Mouse (Mus musculus) CH12F3 (cell line): ENCODE results near the gene Gga3.

ENCODE experiments used
- in situ Hi-C: fragments of 300-500 bp; cut with MboI; formaldehyde crosslinking; loops from 2 replicates; pipeline ENCODE4 v1.14.3; 2020; ENCODE audit warnings: low sequenced_read_pairs

The Gga3 gene

DNA sequence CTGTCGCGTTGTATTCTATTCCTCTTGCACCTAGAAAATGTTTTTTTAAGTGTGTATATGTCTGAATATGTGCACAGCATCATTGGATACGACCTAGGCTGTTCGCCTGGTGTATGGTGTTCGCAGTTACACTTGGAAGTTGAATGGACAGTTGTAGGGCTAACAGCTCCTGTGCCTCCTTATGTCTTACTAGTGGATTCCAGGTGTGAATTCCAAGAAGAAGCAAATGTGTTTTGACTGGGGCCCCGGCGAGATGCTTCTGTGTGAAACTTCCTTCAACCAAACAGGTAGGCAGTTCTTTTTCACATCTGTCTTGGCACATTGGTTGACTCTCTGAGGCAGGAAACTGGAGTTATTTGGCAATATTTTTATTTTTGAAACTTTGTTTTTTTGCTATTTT lies 38.9 kb downstream of the Gga3 start:
- in situ Hi-C loops: no loop called here

DNA sequence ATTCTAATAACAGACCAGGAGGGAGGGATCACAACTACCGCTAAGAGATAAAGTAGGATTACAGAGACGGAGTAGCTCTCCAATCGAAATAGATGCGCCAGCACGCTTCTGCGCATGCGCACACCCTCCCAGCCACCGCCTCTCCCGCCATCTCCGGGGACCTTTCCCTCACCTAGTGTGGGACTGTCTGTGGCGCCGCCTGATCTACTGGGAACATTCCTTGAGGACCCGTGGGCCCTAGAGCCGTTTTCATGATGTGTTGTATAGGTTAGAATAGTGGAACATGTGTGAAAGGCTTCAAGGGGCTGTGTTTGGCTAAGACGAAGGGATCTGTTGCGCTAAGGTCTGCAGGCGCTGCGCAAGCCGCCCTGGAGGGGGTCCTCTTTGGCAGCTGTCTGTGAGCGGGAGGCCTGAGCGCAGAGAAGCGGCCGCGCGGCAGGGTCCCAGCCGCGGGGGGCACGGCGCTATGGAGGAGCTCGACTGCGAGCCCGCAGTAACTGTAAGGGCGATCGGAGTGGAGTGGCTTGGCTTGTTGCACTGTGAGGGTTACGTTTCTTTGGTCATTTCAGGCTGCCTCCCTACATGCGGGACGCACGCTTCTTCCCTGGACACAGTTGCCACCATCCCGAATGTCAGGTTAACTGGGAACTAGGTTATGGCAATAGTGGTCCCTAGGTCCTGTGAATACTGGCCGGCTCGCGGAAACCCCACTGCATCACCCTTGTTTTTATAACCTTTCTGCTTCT lies 39.6 kb downstream of the Gga3 start, which contains the start of gene Nup85:
Gene Nup85, plus strand, starts transcription at position 371 of the 746 bp plus-strand sequence.
- in situ Hi-C loops: no loop called here

DNA sequence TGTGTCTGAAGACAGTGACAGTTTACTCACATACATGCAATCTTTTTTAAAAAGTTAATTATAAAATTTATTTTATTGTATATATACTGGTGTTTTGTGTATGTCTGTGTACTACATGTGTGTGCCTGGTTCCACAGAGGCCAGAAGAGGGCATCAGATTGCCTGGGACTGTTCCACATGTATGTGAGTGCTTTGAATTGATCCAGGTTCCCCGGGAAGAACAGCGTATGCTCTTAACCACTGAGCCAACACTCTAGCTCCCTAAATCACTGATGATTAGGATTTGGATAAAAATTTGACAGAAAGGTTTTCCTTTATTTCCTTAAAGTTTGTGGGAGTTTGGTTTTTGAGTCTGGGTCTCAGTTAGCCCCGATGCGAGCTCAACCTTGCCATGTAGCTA lies 40.4 kb downstream of the Gga3 start:
- in situ Hi-C loops: no loop called here

DNA sequence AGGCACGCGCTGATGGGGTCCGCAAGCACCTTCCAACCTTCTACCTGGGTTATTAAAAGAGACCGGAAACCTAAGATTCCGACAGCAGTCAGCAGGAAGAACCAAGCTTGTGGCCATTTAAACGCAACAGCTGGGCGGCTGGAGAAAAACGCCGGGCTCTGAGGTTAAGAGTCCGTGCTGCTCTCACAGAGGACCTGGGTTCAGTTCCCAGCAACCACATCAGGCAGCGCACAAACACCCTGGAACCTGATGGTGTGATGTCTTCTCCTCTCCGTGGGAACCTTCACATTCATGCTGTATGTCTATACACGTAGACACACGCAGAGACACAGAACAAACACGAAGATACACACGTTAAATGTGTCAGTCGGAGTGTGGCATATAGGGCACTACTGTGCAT lies 48.1 kb downstream of the Gga3 start:
- in situ Hi-C loops: no loop called here

DNA sequence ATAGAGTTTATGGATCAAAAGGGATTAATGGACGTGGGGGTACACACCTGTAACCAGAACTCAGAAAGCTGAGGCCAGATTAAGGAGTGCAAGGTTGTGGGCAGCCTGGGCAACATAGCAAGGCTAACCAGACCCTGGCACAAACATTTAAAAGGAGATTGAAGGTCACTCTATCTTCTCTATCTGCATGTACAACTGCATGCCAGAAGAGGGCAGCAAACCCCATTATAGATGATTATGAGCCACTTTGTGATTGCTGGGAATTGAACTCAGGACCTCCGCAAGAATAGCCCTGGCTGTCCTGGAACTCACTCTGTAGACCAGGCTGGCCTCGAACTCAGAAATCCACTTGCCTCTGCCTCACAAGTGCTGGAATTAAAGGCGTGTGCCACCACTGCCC lies 51.1 kb downstream of the Gga3 start:
- in situ Hi-C loops: no loop called here

DNA sequence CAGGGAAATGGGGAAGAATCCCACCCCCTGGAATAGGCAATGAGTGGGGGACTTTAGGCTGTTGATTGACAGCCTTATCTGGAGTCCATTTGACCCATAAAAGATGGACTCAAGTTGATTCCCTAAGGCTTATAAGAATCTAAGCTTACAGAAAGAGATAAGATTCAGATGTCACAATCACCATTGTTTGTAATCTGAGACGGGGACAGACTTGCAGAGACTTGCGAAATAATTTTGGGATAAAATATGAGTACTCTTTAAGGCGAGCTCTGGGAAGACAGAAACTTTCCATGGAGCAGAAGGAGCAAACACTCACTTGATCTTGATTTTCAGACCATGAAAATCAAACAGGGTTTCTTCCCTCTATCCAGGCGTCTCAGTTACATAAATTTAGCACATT lies 60.3 kb downstream of the Gga3 start:
- in situ Hi-C loops: no loop called here

DNA sequence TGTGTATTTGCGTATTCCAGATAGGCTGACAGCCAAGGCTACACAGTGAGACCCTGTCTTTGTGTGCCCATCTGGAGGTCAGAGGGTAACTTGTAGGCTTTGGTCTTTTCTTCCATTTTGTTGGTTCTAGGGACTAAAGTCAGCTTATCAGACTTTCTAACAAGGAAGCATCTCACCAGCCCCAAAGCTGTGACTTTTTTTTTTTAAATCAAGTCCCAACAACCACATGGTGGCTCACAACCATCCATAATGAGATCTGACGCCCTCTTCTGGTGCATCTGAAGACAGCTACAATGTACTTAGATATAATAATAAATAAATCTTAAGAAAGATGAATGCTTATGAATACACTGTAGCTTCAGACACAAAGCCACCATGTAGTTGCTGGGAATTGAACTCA lies 65.8 kb downstream of the Gga3 start:
- in situ Hi-C loops: no loop called here

DNA sequence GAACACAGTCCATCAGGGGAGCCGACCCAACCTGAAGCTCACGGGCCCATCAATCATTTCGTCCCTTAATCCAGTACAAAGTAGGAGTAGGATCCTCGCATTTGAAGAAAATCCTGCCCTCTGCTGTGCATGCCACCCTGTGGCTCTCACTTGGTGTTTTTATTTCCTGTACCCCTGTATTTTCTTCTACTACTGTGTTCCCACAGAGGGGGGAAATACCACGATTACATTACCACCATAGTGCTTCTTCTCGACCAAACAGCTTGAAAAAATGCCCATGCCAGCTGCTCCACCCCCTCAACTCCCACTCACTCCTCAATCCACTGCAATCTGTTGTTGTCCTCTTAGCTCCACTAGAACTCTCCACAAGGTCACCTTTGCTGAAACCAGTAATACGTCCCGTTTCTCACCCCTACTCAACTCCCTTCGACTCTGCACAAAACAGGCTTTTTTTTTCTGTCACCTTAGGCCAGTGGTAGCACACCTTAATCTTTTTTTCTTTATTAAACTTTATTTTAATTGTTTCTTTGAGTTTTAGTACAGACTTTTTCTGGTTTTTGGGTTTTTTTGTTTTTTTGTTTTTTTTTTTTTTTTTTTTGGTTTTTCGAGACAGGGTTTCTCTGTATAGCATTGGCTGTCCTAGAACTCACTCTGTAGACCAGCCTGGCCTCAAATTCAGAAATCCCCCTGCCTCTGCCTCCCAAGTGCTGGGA lies 66.8 kb downstream of the Gga3 start:
- in situ Hi-C loops: no loop called here

DNA sequence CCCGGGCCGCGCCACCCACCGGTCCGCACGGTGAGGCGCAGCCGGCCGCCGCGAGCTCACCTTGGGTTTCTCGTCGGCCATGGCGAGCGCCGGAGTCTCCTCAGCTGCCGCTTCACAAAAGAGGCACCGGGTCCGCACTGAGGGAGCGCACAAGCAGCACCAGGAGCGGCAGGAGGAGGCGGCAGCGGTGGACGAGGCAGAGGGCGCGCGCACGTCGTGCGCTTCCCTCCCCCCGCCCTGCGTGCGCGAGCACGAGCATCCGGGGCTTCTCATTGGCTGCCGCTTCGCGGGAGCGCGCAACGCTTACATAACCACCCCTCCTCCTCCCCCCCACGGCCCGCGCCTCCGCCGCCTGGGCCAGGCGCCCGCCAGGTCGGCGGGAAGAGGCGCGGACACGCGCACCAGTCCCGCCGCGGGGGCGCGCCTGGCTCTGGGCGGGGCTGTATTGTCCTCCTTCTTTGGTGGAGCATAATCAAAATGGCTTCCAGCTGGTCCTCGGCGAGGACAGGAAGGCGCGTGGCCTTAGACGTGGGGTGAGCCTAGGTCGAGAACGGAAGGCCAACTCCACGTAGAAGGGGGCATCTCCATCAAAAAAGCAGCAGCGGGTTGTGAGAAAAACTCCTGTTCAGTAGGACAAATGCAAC lies 67.7 kb downstream of the Gga3 start, which contains the start of gene Sumo2:
Gene Sumo2, minus strand, starts transcription at position 239 of the 644 bp plus-strand sequence.
- in situ Hi-C loops: no loop called here

DNA sequence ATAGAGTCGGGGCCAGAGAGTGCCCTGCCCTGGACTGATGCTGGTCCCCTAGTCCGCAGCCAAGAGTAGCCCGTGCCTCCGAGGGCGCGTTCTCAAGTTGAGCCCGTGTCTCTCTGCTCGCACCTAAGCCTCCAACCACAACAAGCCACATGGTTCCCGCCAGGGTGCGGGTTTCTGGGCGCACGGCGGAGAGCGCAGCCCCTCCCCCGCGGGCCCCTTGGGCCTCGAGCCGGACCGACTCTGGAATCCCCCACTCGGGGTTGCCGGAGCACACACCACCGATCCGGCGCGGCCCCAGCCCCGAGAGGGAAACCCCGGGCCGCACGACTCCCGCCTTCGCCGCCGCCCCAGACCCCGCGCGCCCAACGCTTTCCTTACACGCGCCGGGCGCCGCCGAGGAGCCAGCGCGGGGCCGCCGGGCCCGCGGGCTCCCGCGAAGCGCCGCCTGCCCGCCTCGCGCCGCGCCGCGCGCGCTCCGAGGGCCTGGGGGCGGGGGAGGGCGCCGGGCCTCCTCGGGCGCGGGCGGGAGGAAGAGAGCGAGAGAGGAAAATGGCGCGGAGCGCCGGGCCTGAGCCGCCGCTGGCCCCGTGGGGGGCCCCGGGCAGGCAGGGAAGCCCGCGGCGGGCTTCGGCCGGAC lies 68.3 kb downstream of the Gga3 start:
- in situ Hi-C loops: no loop called here

DNA sequence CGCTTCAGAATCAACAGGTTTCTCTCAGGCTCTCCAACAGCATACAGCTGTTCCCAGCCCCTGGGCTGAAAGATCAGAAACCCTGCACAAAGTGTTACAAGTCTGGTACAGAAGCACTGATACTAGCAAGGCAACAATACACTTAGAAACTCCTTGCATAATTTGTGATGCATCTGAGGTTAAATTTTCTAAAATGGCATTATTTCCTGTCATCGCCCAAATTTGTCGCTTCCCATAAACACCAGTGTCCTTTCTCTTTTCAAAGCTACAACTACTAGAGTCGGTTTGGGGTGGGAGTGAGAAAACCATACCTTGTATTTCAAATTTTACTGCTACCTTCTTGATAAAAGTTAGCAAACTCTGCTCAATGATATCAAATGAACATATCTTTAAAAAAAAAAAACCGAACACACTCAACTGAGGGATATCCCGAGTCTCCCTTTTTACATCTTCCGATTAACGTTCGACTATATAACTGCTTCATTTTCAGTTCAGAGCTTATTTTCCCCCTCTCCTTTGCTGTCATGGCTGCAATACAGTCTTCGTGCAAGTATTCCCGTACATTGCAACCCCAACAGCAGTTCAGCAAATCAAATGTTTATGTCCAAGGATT lies 69.0 kb downstream of the Gga3 start:
- in situ Hi-C loops: no loop called here
